Mouse (Mus musculus) ovary, adult 18-20 months (tissue): ENCODE measurements around the gene Pdk2.
A peak's percentile ranks its signal among the peaks of the same experiment; 100 is the strongest.

ENCODE experiments used
- DNase-seq: peaks from one replicate; pipeline ENCODE4 v3.0.0; 2022; ENCODE audit warnings: low spot score, mixed read lengths

Pdk2 gene

GRCm38 (mm10) chr11:95002705-95003104 lies 38.4 kb downstream of the Pdk2 start:
- no peak for DNase-seq

DNA sequence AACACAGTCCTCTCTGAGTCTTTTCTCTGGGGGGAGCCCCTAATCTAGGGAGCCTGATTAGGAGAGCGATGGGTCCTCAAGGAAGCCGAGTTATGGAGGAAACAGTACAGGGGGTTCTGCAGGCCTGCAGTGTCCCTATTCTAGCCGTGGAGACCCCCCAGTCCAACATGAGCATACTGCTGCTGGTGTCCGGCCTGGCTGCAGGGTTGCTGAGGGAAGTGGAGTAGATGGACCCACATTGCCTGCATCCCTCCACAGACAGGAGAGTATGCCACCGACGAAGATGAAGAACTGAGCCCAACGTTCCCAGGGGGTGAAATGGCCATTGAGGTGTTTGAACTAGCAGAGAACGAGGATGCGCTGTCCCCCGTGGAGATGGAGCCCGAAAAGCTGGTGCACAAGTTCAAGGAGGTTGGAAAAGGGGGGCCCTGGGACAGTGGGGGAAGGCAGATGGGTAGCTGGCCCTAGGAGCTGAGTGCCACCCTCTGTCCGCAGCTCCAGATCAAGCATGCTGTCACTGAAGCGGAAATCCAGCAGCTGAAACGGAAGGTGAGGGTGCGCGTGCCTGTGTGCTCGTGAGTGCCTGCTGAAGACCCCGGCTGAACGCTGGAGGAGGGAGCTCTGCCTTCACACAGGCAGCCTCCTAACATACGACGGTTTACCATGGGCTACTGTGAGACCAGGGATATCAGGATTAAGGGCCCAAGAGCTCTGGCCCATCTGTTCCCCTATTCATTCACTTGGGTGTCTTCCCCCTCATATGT lies 39.4 kb downstream of the Pdk2 start:
- DNase-seq, result no peak

- no peak for DNase-seq
Measured at GRCm38 (mm10) chr11:95001058-95001457, 40.1 kb downstream of the Pdk2 start.

GRCm38 (mm10) chr11:95000548-95000947 lies 40.6 kb downstream of the Pdk2 start:
- no peak for DNase-seq

GRCm38 (mm10) chr11:95000128-95000527 lies 41.0 kb downstream of the Pdk2 start:
- DNase-seq, result no peak

DNA sequence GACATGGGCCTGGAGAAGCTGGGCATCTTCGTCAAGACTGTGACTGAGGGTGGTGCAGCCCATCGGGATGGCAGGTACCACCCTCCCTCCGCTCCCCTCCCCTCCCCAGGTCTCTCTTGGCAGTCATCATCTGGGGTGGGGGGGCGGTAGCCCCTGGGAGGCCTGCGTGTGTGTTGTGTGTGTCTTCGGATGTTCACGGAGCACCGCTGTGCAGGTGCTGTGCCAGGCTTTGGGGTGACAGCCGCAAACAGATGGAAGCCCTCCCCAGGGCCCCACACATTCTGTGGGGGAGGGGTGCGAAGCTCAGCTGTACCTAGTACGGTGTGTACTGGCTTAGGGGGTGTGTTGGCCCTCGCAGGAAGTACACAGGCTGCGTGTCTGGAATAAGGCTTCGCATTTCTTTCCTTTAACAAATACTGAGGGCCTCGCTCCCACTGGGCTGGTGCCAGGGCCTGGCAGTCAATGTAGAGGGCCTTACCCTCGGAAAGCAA lies 43.1 kb downstream of the Pdk2 start:
- DNase-seq, result no peak

- DNase-seq, result no peak
Measured at GRCm38 (mm10) chr11:94997596-94997995, 43.6 kb downstream of the Pdk2 start.

DNA sequence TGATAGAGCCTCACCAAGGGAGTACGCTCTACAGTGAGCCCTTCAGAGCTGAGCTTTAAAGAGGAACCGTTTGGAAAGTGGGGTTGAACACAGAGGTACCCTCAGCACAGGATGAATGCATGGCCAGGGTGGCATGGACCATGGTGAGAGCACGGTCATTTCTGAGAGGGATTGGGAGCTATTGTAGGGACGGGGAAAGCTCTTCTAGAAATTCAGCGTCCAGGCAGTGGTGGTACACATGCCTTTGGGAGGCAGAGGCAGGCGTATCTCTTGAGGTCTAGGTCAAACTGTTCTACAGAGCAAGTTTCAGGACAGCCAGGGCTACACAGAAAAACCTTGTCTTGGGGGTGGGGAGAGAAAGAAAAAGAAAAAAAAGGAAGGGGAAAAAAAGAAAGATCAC lies 44.2 kb downstream of the Pdk2 start:
- DNase-seq, result no peak

- no peak for DNase-seq
Measured at GRCm38 (mm10) chr11:94996101-94996500, 45.1 kb downstream of the Pdk2 start.

- no peak for DNase-seq
Measured at GRCm38 (mm10) chr11:94994947-94995772, 46.0 kb downstream of the Pdk2 start.

- DNase-seq, result no peak
Measured at GRCm38 (mm10) chr11:94994208-94994814, 46.8 kb downstream of the Pdk2 start.

- DNase-seq, result peak; percentile 55
Measured at GRCm38 (mm10) chr11:94992754-94993606, 48.2 kb downstream of the Pdk2 start.

GRCm38 (mm10) chr11:94992480-94992753 lies 48.7 kb downstream of the Pdk2 start:
- no peak for DNase-seq

DNA sequence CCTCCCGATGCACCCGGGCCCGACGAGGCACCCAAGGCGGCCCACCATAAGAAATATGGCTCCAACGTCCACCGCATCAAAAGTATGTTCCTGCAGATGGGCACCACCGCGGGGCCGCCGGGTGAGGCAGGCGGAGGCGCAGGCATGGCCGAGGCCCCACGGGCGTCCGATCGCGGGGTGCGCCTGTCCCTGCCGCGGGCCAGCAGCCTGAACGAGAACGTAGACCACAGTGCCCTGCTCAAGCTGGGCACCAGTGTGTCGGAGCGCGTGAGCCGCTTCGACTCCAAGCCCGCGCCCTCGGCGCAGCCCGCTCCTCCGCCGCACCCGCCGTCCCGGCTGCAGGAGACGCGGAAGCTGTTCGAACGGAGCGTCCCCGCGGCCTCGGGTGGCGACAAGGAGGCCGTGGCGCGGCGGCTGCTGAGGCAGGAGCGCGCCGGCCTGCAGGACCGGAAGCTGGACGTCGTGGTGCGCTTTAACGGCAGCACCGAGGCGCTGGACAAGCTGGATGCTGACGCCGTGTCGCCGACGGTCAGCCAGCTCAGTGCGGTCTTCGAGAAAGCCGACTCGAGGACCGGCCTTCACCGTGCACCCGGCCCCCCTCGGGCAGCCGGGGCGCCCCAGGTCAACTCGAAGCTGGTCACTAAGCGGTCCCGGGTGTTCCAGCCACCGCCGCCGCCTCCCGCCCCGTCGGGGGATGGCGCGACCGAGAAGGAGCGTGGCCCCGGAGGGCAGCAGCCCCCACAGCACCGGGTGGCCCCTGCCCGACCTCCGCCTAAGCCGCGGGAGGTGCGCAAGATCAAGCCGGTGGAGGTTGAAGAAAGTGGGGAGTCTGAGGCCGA lies 49.3 kb downstream of the Pdk2 start:
- no peak for DNase-seq

- peak; percentile 90 for DNase-seq
Measured at GRCm38 (mm10) chr11:94990749-94991577, 50.2 kb downstream of the Pdk2 start, which contains the start of gene Ppp1r9b. TSS of gene Ppp1r9b (plus strand) at chr11:94991035.

DNA sequence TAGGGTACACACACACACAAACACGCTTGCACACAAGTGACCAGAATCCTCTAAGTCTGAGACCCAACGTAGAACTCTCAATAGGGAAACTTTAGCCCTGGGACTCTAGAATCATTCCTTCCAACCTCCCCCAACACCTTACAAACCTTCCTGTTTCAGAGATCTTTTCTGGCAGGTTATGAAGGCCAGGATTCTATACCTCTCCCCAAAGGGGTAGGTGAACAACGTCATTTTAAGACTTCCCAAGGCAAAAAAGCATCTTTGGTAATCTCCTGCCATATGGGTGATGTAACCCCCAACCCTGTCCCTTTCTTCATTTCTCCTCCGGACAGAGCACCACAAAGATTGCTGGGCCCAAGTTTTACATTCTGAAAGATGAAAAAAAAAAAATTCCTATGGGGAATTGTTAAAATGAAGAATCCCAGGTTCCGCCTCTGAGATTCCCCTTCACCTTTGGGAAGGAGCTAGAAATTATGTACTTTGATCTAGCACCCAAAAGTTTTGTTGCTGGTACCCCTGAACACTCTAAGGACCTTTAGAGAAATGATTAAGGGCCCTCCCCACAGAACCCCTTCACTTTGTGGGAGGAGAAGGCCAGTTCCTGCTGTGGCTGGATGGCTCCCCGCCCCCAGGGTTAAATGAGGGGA lies 50.9 kb downstream of the Pdk2 start:
- DNase-seq, result no peak

DNA sequence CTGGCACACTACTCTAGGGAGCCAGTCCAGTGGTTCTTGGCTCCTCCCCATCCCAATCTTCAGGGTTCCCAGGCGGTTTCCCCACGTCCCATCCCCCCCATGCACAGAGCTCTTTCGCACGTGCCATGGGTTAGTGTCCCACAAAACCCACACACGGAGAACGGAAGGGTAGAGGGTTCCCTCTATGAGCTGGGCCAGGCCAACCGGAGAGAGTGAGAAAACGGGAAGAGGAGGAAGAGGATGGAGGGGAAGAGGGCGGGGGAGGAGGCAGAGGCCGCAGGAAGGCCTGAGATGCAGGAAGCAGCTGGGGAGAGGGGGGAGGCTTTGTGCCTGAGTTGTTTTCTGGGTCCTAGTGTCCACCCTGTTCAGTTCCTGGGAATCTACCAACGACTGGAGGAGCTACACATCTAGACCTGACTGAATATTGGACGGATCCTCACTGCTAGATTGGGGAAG lies 51.6 kb downstream of the Pdk2 start:
- DNase-seq, result peak; percentile 76

DNA sequence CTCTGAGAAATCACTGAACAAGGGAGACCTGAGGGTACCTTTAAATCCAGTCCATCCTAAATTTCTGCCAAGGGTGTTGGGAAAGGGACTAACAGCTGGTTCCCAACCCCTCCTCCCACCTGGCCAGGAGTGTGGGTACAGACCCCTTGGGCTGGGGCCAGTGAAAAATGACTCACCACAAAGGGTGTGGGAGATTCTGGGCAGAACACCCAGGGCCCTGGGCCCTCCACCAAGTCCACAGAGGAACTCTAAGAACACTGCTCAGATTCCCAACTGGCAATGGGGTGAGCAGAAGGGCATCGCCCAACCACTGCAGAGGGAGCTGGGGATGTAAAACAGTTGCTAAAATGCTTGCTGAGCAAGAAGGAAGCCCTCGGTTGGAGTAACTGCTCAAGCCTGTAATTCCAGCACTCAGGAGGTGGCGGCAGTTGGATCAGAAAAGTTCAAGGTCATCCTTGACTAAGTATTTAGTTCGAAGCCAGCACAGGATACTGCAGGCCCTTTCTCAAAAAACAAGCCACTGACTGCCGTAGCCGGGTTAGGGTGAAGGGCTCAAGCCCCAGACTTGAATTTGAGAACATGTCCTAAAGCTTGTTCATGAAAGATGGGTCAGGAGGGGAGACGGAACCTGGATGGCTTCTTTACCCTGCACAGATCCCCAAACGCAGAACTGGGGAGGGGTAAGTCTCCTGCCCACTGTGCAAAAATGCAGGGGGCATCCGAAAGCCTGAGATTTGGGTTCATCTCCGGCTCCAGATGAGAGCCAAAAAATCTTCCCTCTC lies 52.2 kb downstream of the Pdk2 start:
- DNase-seq, result no peak

- no peak for DNase-seq
Measured at GRCm38 (mm10) chr11:94987851-94988250, 53.3 kb downstream of the Pdk2 start.
